Mouse (Mus musculus): ENCODE results near the gene Mrpl33. TPM values are rescaled to one million over a fixed set of nuclear protein-coding genes. Genes with fewer than 3 reads are reported as not detected.

Gene Mrpl33
- total RNA-seq, 2 experiments from 2014 or later, result 116 to 121 TPM

- intact Hi-C loops (cut with DNase I), result no loop called here
- no peak for DNase-seq
These were observed 37.4 kb downstream of the Mrpl33 start for GRCm38 (mm10) chr5:31634161-31634560.

- intact Hi-C loops (cut with DNase I), result no loop called here
- no peak for DNase-seq
These were observed 37.9 kb downstream of the Mrpl33 start for GRCm38 (mm10) chr5:31634679-31635078.

GRCm38 (mm10) chr5:31636636-31637253 lies 40.0 kb downstream of the Mrpl33 start:
- DNase-seq, result no peak
- intact Hi-C loops (cut with DNase I), result no loop called here

- intact Hi-C loops (cut with DNase I), result no loop called here
- DNase-seq, result no peak
These were observed 43.8 kb downstream of the Mrpl33 start for GRCm38 (mm10) chr5:31640542-31640941.

GRCm38 (mm10) chr5:31642300-31642699 lies 45.6 kb downstream of the Mrpl33 start:
- intact Hi-C loops (cut with DNase I), result no loop called here
- no peak for DNase-seq

- intact Hi-C loops (cut with DNase I), result no loop called here
- DNase-seq, result no peak
These were observed 47.5 kb downstream of the Mrpl33 start for GRCm38 (mm10) chr5:31644272-31644671.

GRCm38 (mm10) chr5:31644847-31645246 lies 48.1 kb downstream of the Mrpl33 start:
- no peak for DNase-seq
- intact Hi-C loops (cut with DNase I), result no loop called here

- intact Hi-C loops (cut with DNase I), result no loop called here
- DNase-seq, result no peak
These were observed 49.1 kb downstream of the Mrpl33 start for GRCm38 (mm10) chr5:31645798-31646197.

GRCm38 (mm10) chr5:31646574-31646973 lies 49.8 kb downstream of the Mrpl33 start:
- no peak for DNase-seq
- intact Hi-C loops (cut with DNase I), result no loop called here

- intact Hi-C loops (cut with DNase I), result no loop called here
- no peak for DNase-seq
These were observed 50.6 kb downstream of the Mrpl33 start for GRCm38 (mm10) chr5:31647327-31647726.

- no peak for DNase-seq
These were observed 54.0 kb downstream of the Mrpl33 start for GRCm38 (mm10) chr5:31650518-31651288.

GRCm38 (mm10) chr5:31655688-31656190 lies 59.0 kb downstream of the Mrpl33 start:
- intact Hi-C loops (cut with DNase I), result no loop called here
- no peak for DNase-seq

More at GRCm38 (mm10) chr5:31650518-31651288, 54.0 kb downstream of the Mrpl33 start:
- intact Hi-C loops (cut with DNase I), result no loop called here

- intact Hi-C loops (cut with DNase I), result no loop called here
- DNase-seq, result no peak
These were observed 69.4 kb downstream of the Mrpl33 start for GRCm38 (mm10) chr5:31666176-31666575.

GRCm38 (mm10) chr5:31668325-31668968 lies 71.7 kb downstream of the Mrpl33 start:
- no peak for DNase-seq
- intact Hi-C loops (cut with DNase I), result no loop called here

GRCm38 (mm10) chr5:31669984-31670383 lies 73.2 kb downstream of the Mrpl33 start:
- intact Hi-C loops (cut with DNase I), result no loop called here
- DNase-seq, result no peak

GRCm38 (mm10) chr5:31671137-31671536 lies 74.4 kb downstream of the Mrpl33 start:
- intact Hi-C loops (cut with DNase I), result no loop called here

GRCm38 (mm10) chr5:31673431-31673830 lies 76.7 kb downstream of the Mrpl33 start:
- intact Hi-C loops (cut with DNase I), result no loop called here

More at GRCm38 (mm10) chr5:31671137-31671536, 74.4 kb downstream of the Mrpl33 start:
- no peak for DNase-seq

GRCm38 (mm10) chr5:31678000-31678399 lies 81.3 kb downstream of the Mrpl33 start:
- DNase-seq, result no peak
- intact Hi-C loops (cut with DNase I), result no loop called here

More at GRCm38 (mm10) chr5:31673431-31673830, 76.7 kb downstream of the Mrpl33 start:
- DNase-seq, result no peak

GRCm38 (mm10) chr5:31680183-31680582 lies 83.4 kb downstream of the Mrpl33 start:
- intact Hi-C loops (cut with DNase I), result no loop called here
- no peak for DNase-seq

- intact Hi-C loops (cut with DNase I), result no loop called here
- DNase-seq, result no peak
These were observed 85.6 kb downstream of the Mrpl33 start for GRCm38 (mm10) chr5:31682305-31682704.

- intact Hi-C loops (cut with DNase I), result no loop called here
- DNase-seq, result no peak
These were observed 89.3 kb downstream of the Mrpl33 start for GRCm38 (mm10) chr5:31686040-31686439.
